Mouse (Mus musculus) brain, embryonic 14.5 days (tissue): Measurements from ENCODE around the gene Ptprr.

Experiments used
- CTCF ChIP-seq: fragments of 200-500 bp; IDR thresholded peaks from 2 replicates; pipeline ENCODE4 v1.5.1; 2012; ENCODE audit warnings: inconsistent platforms, mild to moderate bottlenecking, moderate library complexity, borderline replicate concordance; ENCODE audit not compliant: insufficient read depth, insufficient read length; ENCODE audit errors: extremely low read depth
- POLR2A ChIP-seq: fragments of 200-500 bp; IDR thresholded peaks from 2 replicates; pipeline ENCODE4 v1.6.1; 2012; ENCODE audit warnings: mild to moderate bottlenecking, inconsistent platforms, borderline replicate concordance; ENCODE audit not compliant: poor library complexity, insufficient read depth, insufficient read length, severe bottlenecking; ENCODE audit errors: extremely low read depth

GRCm38 (mm10) chr10:116266561-116267433 lies 248.8 kb downstream of the Ptprr start:
- TF ChIP-seq POLR2A (no peak), CTCF (no peak)
